Mouse (Mus musculus) urinary bladder, postnatal 36 days (tissue): ENCODE results near the gene Itm2b.
A peak's percentile ranks its signal among the peaks of the same experiment; 100 is the strongest.

Experiments
- DNase-seq, 2 experiments: peaks; one replicate each; pipeline ENCODE4 v3.0.0; 2022; ENCODE audit warnings: low spot score in 2 of 2, mixed read lengths in 1 of 2

Itm2b gene

GRCm38 (mm10) chr14:73384913-73385719 lies at the start of gene Itm2b:
Itm2b (minus strand) TSS chr14:73385289.
- DNase-seq = peak; percentile 81 to 87

DNA sequence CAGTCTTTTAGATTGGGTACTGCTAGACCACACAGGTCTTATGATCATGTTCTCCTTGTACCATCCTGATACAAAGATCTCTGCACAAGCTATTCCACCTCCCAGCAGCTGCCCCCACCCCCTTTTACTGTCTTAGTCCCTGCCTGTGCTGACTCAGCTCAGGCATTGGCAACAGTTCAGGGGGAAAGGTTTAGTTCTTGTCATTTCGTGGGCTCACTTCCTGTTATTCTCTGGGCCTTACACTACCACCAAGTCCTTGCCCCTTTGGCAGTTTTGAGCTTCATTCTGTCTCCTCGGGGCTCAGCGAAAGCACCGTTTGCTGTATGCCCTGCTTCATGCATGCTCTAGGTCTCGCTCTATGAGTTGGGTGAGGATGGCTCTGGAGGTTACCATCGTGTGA lies 48.4 kb upstream of the Itm2b start:
- DNase-seq = no peak

GRCm38 (mm10) chr14:73430571-73430970 lies 45.5 kb upstream of the Itm2b start:
- DNase-seq = no peak

DNA sequence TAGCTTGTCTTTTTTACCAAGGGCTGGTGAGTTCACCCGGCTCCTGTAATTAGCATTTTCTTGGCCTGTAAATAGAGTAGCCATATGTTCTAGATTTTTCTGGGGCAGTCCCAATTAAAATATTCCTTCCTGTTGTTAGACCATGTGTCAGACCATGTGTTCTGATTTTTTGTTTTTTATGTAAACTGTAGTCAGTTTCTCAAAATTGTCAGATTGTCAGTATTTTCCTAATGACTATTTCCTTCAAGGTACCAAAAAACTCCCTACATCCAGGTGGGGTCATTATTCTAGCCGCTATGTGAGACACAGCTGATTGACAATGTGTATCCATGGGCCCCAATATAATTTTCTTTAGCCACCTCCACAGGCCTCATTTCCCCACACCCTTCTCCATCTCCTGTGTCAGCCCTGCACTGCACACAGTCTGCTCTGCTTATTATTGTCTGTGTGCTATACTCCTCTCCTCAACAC lies 40.5 kb upstream of the Itm2b start:
- DNase-seq = no peak

GRCm38 (mm10) chr14:73424961-73425360 lies 39.9 kb upstream of the Itm2b start:
- no peak for DNase-seq

DNA sequence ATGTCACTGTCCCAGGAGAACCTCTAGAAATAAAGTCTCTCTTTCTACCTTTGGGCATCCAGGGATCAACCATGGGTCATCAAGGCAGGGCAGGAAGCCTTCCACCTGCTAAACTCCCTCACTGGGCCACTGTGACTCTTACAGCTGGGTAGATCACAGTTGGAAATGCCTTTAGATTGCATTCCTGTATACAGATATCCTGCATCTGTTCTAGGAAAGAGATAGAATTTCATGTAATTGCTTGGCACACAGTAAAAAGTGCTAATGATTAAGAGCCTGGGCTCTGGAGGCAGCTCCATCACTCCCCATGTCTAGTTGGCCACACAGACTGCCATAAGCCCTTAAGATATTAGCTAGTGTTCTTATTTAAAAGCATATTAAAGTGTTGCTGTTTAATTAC lies 38.5 kb upstream of the Itm2b start:
- DNase-seq = no peak

DNA sequence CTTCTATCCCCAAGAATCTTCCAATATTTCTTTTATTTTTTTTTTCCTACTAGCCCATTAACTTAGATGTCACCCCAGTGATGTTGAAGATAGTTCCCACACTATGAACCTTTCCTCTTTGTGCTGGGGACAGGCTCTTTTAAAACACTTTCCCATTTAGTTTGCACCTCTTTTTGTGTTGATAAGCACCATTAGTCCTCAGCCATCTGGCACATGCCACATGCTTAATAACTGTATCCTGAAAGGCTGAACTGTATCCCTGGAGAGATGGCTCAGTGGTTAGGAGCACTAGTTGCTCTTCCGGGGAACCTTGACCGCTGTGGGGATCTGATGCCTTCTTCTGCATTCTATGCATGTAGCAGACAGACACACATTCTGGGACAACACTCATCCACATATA lies 37.5 kb upstream of the Itm2b start:
- DNase-seq = no peak

DNA sequence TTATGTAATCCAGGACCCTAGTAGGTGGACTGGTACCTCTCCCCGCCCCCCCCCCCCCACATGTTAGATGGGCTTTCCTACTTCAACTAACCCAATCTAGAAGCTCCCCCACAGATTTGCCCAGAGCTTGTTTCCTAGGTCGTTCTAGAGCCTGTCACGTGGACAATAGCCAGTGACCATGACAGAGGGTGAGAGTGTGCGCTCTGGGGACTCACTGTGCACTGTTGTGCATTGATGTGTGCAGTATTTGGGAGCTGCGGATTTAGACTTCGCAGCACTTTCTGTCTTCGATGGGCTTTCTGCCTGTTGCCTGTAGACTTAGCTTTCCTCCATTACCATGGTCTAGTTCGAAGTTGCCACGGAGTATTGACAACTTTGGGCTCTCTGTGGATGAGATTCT lies 36.5 kb upstream of the Itm2b start:
- no peak for DNase-seq

GRCm38 (mm10) chr14:73420138-73420745 lies 35.2 kb upstream of the Itm2b start:
- DNase-seq = no peak

- DNase-seq = no peak
Observed at GRCm38 (mm10) chr14:73416511-73416910, 31.4 kb upstream of the Itm2b start.

DNA sequence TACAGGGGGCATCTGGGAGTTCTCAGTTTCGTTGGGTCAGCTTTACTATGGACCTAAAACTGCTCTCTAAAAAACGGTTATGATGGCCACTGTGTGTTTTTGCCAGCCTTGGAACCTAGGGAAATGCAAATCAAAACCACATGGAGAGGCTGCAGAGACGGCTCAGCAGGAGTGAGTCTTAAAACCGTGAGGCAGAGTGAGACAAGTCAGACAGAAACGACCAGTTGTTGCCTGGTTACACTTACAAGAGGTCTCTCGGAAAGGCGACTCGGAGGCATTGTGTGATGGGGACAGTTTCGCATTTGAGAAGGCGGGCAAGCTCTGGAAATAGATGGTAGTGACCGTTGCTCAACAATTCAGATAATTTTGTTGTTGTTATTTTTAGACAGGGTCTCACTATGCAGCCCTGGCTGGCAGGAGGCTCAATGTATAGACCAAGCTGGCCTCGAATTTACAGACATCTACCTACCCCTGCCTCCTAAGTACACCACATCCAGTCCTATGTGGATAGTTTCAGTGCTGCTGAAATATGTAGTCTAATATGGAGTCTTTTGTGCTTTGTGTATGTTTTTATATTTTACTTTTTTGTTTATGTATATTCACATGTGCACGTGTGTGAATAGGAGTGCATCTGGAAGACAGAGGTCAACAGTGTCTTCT lies 30.4 kb upstream of the Itm2b start:
- no peak for DNase-seq

GRCm38 (mm10) chr14:73411729-73412128 lies 26.6 kb upstream of the Itm2b start:
- no peak for DNase-seq

DNA sequence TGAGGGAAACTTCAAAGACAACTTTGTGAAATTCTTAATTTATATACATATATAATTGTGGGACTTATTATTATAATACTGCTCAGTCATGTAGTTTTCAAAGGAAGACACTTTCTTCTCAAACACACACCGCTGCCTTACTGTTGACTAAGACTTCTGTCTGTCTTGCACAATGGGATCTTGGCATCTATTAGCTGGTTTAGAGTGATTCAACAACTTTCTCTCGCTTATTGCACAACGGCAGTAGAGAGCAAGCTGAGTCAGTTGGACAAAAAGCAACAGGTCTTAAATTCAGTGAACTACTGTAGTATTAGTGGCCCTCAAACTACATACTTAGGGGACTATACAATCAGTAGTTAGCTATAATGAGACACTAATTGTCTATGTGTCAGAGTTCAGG lies 25.0 kb upstream of the Itm2b start:
- no peak for DNase-seq

- no peak for DNase-seq
Observed at GRCm38 (mm10) chr14:73408223-73408845, 23.2 kb upstream of the Itm2b start.

DNA sequence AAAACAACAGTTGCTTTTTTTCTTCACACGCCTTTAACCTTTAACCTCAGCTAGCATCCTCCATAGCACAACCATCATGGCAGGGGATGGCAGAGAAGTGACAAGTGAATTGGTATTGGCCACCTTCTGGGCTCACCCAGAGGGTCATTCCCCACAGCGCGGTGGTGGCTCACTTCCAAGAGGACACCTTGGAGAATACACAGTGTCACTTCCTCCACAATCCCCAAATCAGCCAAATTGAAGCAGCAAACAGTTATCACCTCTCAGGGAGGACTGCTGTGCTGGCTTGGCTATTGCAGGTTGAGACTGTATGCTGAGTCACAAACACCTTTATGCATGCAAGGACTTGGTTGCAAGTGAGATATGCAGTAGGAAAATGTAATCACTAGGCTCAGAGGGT lies 18.9 kb upstream of the Itm2b start:
- no peak for DNase-seq

DNA sequence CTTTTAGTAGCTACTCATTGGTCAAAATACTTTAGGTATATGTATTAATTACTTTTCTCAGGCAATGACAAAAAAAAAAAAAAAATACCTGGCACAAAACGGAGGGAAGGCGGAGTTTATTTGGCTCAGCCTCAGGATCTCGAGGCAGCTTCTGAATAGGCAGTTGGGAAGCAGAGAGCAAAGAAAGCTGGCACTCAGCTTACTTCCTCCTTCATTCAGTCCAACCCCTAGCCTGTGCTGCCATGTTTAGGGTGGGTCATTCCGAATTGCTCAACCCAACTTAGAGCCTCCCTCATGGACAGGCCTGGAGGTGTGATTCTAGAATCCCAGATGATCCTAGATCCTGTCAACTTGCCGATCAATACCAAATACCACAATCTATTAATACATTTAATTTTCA lies 18.3 kb upstream of the Itm2b start:
- no peak for DNase-seq

- DNase-seq = no peak
Observed at GRCm38 (mm10) chr14:73402296-73403035, 17.4 kb upstream of the Itm2b start.

DNA sequence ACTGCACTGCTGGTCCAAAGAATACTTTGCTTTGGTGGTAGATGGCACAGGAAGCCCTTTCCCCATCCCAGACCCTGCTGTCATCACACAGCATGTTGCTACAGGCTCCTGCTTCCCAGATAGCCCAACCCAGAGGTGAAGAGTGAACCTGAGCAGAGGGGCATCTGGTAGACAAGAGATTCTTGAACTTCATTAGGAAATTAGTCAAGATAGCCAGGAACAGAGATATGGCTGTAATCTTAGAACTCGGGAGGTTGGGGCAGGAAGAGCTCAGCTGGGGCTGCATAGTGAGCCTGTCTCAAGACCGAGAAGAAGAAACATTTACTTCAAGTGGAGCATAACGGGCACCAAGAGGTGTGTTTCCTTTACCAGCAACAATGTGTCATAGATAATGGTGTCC lies 16.3 kb upstream of the Itm2b start:
- no peak for DNase-seq

DNA sequence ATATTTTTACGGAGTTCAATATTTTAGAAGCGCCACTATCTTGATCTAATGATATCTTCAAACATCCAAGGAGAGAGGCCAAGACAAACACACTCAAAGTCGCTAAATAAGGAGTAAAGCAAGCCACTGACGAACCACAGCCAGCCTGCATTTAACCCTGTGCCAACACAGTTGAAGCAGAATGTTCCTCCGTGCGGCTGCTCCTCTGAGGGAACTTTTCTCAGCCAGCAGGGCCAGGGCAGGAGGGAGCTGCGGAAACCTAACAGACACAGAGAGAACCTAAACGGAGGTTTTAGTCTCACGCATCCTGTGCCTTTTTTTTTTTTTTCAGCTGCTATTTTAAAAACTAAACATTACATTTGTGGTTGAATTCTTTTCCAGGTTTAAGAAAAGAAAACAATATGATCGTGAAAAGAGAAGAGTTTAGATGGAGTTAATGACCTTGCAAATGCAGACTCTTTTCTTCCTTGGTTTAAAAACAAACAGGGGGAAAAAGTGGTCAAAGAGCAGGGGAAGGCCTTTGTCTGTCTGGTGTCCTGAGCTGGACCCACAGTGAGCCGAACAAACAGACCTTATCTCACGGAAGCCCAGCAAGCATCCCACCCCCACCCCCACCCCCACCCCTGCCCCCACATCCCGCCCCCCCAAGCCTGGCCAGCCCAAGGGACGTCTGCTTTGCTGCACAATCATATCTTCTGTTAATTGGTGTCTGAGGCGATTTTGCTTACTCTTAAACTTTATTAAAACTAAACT lies 15.0 kb upstream of the Itm2b start:
- DNase-seq = no peak

GRCm38 (mm10) chr14:73398367-73398996 lies 13.4 kb upstream of the Itm2b start:
- no peak for DNase-seq
